Mouse (Mus musculus): ENCODE measurements around the gene Rbm47.

Gene Rbm47

DNA sequence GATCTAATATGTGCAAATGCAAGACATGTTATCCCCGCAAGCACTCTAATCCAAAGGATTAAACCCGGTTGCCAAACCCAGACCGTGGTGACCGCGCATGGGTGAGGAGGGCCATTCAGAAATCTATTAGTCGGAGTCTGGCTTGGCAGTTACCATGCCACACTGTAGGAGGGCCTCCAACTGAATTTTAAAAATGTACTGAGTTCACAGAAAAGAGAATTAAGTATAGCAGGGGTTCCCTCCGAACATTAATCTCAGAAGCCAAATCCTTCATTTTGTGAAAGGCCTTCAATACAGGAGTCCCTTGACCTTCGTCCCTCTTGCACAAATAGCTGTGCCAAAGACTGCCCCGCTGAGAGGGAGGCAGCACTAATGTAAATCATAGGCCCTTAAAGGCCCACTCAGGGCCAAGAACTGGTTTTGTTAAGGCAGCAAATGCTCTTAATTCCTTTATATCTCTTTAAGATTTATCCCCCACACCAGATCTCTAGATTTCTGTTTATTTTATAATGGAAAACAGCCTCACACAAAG lies 16.4 kb downstream of the Rbm47 start:
- DNase-seq = no peak

GRCm38 (mm10) chr5:66154616-66155015 lies 18.3 kb downstream of the Rbm47 start:
- no peak for DNase-seq

DNA sequence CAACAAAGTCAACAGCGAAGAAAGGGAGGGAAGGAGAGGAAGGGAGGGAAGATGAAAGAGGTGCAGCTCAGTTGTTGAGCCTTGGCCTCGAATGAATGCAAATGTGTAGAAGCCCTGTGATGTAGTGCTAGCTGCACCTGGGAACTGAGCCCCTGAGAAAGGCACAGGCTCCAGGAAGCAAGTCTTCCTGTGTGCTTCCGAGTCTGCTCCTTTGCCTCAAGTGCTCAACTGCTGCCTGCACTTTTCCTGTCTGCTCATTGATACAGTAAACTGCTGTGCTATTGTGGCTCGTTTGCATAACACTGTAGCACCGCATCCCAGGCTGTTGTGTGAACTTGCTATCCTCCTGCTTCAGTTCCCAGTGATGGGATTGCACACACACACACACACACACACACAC lies 19.4 kb downstream of the Rbm47 start:
- DNase-seq = no peak

GRCm38 (mm10) chr5:66151301-66152188 lies 21.4 kb downstream of the Rbm47 start:
- no peak for DNase-seq

- no peak for DNase-seq
Observed at GRCm38 (mm10) chr5:66150706-66151300, 22.1 kb downstream of the Rbm47 start.

- no peak for DNase-seq
Observed at GRCm38 (mm10) chr5:66150106-66150705, 22.7 kb downstream of the Rbm47 start.

DNA sequence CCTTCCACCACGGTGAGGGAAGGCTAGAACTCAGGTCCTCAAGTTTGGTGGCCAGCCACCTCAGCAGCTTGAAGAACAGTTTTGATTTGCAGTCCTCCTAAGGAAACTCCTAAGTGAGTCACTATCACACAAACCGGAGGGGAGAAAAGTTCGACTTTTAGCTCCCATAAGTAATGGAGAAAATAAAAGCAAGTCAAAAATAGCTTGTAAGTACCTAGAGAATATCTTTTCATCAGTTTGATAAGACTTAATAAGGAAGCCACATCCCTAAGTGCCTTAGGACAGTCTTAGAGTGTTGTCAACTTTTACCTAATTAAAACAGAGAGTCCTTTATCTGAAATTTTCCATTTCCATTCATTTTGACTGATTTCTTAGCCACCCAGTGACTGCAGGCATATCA lies 23.3 kb downstream of the Rbm47 start:
- no peak for DNase-seq

GRCm38 (mm10) chr5:66149111-66149510 lies 23.8 kb downstream of the Rbm47 start:
- no peak for DNase-seq

GRCm38 (mm10) chr5:66147313-66147712 lies 25.6 kb downstream of the Rbm47 start:
- no peak for DNase-seq

DNA sequence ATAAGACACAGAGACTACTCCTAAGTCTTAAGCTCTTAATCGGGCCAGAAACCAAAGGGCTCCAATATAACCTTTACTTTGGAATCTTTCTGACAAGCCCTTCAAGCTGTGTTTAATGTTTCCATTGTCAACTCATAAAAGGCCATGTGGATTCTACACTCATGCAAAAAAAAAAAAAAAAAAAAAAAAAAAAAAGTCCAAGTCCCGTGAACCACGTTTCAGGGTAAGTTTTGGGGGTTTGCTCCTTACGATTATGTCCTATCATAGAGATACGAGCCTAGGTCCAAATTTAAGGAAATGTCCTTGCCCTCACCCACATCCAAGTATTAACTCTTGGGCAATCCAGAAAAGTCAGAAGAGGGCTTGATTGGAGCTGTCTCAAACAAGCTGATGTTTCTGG lies 27.3 kb downstream of the Rbm47 start:
- no peak for DNase-seq

DNA sequence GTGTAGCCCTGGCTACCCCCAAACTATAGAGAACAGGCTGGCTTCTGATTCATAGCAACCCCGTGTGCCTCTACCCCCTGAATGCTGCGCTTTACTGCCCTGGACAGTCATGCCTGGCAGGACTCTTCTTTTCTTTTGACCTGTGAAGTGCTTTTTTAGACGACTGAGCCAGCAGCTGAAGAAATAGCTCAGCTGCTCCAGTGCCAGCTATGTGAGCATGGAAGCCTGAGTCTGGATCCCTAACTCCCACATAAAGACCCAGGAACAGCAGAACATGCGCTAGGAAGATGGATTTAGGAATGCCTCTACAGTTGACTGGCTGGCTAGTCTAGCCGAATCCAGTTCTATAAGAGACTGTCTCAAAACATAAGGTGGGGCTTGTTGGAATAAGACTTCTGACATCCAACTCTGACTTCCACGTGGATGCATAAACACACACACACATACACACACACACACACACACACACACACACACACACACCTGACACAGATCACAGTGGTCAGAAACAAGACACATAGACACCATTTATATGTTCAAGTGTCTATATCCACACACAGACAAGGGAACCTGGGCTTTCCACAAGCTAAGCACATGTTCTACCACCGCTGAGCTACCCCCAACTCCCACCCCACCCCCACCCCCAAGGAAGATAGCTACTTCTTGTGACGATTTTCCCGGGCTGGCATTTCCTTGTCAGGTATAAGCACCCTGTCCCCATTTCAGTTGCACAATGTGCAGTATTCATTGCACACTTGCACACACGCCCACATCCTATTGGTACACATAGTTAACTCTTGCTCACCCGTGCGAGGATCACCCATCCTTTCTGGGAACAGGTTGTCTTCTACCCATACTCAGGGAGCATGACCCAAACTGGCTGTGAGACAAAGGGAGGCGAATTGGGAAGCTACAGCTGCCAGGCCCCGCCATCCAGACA lies 29.6 kb downstream of the Rbm47 start:
- DNase-seq = no peak

- DNase-seq = no peak
Observed at GRCm38 (mm10) chr5:66141474-66141873, 31.4 kb downstream of the Rbm47 start.

DNA sequence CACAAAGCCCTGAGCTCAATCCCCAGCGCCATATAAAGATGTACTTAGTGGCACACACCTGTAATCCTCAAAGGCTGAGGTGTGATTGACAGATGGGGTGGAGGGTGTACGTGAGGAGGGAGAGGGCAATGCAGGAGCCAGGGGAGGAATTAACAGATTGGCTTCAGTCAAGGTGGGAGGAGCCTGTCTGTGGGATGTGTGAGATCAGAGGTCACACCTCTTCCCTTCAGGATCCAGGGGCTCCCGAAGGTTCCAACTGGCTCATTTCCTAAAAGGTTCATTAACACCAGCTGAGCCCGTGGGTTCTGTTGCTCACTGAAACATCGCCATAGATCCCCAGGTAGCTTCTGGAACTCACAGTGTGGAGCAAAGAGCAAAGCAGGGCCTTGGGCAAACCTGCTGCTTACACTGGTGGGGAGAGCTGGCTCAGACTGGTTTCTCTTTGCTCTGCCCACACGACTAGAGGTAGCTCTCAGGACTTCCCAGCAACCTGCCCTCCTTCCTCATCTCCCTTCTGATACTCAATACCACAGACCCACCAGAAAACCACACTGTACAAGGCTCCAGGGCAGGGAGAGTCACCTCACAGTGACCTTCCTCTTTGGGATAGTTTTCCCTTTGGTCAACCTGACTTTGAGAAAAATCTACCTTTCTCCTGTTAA lies 33.2 kb downstream of the Rbm47 start:
- DNase-seq = no peak

GRCm38 (mm10) chr5:66139171-66139570 lies 33.7 kb downstream of the Rbm47 start:
- no peak for DNase-seq

- no peak for DNase-seq
Observed at GRCm38 (mm10) chr5:66138597-66138996, 34.3 kb downstream of the Rbm47 start.

GRCm38 (mm10) chr5:66137250-66137649 lies 35.7 kb downstream of the Rbm47 start:
- DNase-seq = no peak

DNA sequence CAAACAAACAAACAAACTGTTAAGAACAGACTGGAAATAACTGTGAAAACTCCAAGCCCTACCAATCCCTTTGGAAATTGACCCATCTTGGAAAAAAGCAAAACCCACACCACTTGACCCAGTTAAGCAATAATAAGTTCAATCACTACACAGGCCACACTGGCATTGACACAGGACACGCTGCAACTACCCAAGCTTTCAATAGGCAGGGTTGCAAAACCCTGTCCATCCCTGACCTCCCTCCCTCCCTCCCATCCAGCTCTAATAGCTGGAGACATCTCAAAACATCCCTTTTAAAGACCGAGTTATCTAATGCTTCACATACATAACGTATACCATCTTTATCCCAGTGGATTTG lies 37.1 kb downstream of the Rbm47 start:
- no peak for DNase-seq

DNA sequence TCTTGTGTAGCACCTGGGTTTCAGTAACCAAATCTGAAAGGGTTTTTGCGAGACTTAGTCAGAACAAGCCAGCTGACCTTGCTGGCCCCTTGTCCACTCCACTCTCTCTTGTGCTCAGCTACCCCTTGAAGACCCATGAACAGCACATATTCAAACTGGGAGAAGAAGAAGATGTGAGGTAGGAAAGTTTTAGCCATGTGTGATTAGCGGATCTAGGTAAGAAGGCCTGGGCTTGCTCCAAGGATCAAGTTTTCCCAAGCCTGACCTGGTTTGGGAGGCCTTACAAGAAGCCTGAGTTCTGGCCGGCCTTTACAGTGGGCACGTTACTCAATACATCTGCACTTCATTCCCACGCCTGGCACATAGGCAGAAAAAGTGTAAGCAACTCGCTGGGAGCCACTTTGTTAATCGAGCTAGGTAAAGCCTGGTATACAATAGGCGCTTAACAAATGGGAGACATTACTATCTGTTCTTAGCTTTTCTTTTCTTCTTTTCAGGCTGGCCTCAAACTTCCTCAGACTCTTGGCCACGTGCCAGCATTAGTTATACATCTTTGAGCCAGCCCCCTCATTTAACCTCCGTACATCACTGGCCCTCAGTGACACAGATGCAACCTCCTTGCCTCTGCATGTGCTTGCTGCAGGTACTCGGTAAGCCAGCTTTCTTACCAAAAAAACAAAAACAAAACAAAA lies 37.6 kb downstream of the Rbm47 start:
- DNase-seq = no peak

GRCm38 (mm10) chr5:66134578-66134977 lies 38.3 kb downstream of the Rbm47 start:
- DNase-seq = no peak

DNA sequence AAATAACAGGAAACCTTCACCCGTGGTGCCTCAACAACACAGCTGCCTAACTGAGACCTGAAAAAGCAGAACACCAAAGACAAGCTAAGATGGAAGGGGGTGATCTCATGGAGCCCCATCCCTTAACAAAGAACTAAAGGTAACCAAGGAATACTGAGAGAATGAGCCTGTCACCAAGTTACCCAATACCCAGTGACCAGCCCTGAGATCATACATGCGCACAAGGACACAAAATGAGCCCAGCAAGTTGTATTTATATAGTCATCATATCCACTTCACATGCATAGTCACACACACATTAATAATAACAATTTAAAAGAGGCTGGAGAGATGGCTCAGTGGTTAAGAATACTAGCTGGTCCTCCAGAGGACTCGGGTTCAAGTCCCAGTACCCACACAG lies 44.0 kb downstream of the Rbm47 start:
- no peak for DNase-seq

GRCm38 (mm10) chr5:66125418-66125817 lies 47.5 kb downstream of the Rbm47 start:
- DNase-seq = no peak

DNA sequence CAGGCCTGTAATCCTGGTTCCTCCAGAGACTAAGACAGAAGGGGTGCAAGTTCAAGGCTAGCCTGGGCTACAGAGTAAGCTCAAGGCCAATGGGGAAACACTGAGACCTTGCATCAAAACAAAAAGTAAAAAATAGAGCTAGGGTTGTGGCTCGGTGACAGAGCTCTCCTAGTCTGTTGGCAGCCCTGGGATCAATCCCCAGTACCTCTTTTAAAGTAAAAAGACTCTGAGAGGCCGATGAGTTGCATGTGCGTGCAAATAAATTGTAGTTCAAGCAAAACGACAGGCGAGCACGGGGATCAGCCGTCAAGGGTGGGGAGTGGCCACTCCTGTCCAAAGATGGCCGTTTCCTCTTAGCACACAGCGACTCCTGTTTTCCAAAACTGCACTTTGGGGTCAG lies 48.0 kb downstream of the Rbm47 start:
- DNase-seq = no peak

Measured in cerebellum, adult 9-10 months (tissue).